Mouse (Mus musculus) left cerebral cortex, adult 2 months (tissue): Measurements from ENCODE around the gene Klhl8. TPM values are rescaled to one million over a fixed set of nuclear protein-coding genes. Genes with fewer than 3 reads are reported as not detected.
A peak's percentile ranks its signal among the peaks of the same experiment; 100 is the strongest.
"Not testable (repeated sequence)": the region's sequence is repeated elsewhere in the genome, so short reads cannot be mapped to it uniquely, and the experiment has no call there.

Experiments used
- DNase-seq, 2 experiments: peaks; one replicate each; pipeline ENCODE4 v3.0.0; 2021 to 2022; ENCODE audit warnings: low spot score in 2 of 2, mixed read lengths in 1 of 2; ENCODE audit errors: extremely low spot score in 1 of 2
- H3K27ac ChIP-seq: fragments of 200-600 bp; 2 replicates; pipeline ENCODE4 v1.8.1; 2022
- H3K4me3 ChIP-seq: fragments of 200-600 bp; 2 replicates; pipeline ENCODE4 v1.8.1; 2022
- CTCF ChIP-seq: fragments of 200-600 bp; IDR thresholded peaks from 2 replicates; pipeline ENCODE4 v1.8.1; 2022; ENCODE audit warnings: antibody characterized with exemption, mild to moderate bottlenecking, moderate library complexity
- intact Hi-C: fragments of 180-260 bp; cut with DNase I; formaldehyde crosslinking; loops from one replicate; pipeline ENCODE4 v1.15.1; 2025
- long read RNA-seq, 2 experiments: library from polyadenylated mRNA; stranded (forward); transcript quantifications; one replicate each; pipeline ENCODE4 v2.0.0; 2021; ENCODE audit warnings: borderline mapping rate in 2 of 2
- total RNA-seq, 2 experiments: library from RNA; stranded (reverse); gene quantifications; 2 replicates each; pipeline ENCODE4 v1.2.3; 2021

Gene Klhl8
- 10 to 100 TPM; 33.1 to 35.3 TPM for total RNA-seq
- long read RNA-seq, experiment 1, transcript Klhl8-201 (10 exons, 3,193 nt), result major isoform, 39 of 82 reads
- long read RNA-seq, experiment 1, partial matches to known transcripts, result 3 of 82 reads
- long read RNA-seq, experiment 1, other reads (novel, unspliced or antisense), result 40 of 82 reads
- long read RNA-seq, experiment 2, transcript Klhl8-201 (10 exons, 3,193 nt), result major isoform, 27 of 59 reads
- long read RNA-seq, experiment 2, partial matches to known transcripts, result 2 of 59 reads
- long read RNA-seq, experiment 2, other reads (novel, unspliced or antisense), result 30 of 59 reads

DNA sequence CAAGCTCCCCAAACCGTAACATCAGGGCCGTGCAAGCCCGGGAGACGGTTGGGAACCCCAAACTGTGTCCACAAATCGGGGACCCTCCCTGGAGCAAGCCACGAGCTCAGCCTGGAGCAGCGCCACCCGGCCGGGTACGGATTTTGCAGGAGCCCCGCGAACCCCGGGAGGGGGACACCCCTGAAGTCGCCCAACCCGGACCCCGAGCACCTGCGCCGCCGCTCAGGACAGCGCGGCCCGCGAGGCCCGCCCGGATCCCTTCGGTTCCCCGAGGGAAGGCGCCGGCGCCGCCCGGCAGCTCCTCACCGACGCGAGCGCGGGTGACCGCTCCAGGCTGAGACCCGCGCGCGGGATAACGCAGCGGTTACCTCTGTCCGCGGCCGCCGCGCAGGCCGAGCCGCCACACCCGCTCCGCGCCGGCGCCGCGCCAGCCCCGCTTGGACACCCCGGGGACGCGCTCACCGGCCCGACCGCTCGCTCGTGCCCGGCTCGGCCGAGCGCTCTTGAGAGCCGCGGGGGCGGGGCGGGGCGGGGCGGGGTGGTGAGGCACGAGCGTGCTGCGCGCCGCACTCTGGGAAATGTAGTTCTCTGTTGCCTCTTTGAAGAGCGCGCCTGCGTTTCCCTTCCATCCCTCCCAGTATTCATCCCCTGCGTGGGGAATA is at the start of gene Klhl8:
Gene Klhl8, minus strand, starts transcription at position 512 of the 662 bp plus-strand sequence.
- intact Hi-C loops, result loop anchor here (5.0 kb wide), 2 partner anchors 54 to 136 kb away; partner anchors contain the start of gene Nudt9
- no peak for TF ChIP-seq CTCF
- DNase-seq, result peak; percentile 85 to 87
- Histone ChIP-seq H3K27ac (peak within 1 kb of the TSS; percentile 79), H3K4me3 (peak within 1 kb of the TSS; percentile 89)

- H3K27ac ChIP-seq, result no peak overlapping the region
- no peak for TF ChIP-seq CTCF
- DNase-seq, result no peak
- H3K4me3 ChIP-seq, result no peak overlapping the region
- intact Hi-C loops, result no loop called here
Observed at GRCm38 (mm10) chr5:103954638-103955037, 43.6 kb upstream of the Klhl8 start.

- peak in 1 of 2 experiments; percentile 15 for DNase-seq
- H3K4me3 ChIP-seq, result no peak overlapping the region
Observed at GRCm38 (mm10) chr5:103953135-103954083, 42.4 kb upstream of the Klhl8 start.

GRCm38 (mm10) chr5:103950138-103950537 is 39.1 kb upstream of the Klhl8 start:
- H3K4me3 ChIP-seq, H3K27ac ChIP-seq, DNase-seq, intact Hi-C loops: not testable (repeated sequence)

More at GRCm38 (mm10) chr5:103953135-103954083, 42.4 kb upstream of the Klhl8 start:
- no peak overlapping the region for H3K27ac ChIP-seq
- no peak for TF ChIP-seq CTCF
- intact Hi-C loops, result no loop called here

DNA sequence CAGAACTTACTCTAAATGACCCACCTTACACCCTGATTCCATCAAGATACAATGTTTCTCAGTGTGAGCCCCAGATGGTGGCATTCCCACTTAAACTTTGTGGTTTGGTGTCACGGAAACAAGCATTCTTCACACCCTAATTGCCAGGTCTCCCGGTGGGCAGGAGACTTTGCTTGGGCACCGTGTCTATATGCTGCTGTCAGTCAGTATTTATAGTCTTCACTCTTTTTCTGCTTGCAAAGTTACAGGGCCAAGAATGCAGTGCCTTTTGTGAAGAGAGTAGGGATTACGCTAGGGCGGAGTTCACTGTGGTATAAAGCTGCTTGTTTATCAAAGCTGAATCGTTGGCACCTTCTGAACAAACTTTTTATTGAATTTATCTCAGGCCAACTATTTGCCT is 32.1 kb upstream of the Klhl8 start:
- intact Hi-C loops, result no loop called here
- no peak overlapping the region for H3K27ac ChIP-seq
- no peak overlapping the region for H3K4me3 ChIP-seq
- DNase-seq, result no peak
- TF ChIP-seq CTCF, result no peak

GRCm38 (mm10) chr5:103939856-103940255 is 28.8 kb upstream of the Klhl8 start:
- H3K4me3 ChIP-seq, result no peak overlapping the region
- no peak for TF ChIP-seq CTCF
- no peak for DNase-seq
- intact Hi-C loops, result no loop called here
- no peak overlapping the region for H3K27ac ChIP-seq

GRCm38 (mm10) chr5:103939350-103939652 is 28.2 kb upstream of the Klhl8 start:
- H3K27ac ChIP-seq, result no peak overlapping the region
- intact Hi-C loops, result no loop called here
- H3K4me3 ChIP-seq, result no peak overlapping the region
- no peak for DNase-seq
- TF ChIP-seq CTCF, result no peak

DNA sequence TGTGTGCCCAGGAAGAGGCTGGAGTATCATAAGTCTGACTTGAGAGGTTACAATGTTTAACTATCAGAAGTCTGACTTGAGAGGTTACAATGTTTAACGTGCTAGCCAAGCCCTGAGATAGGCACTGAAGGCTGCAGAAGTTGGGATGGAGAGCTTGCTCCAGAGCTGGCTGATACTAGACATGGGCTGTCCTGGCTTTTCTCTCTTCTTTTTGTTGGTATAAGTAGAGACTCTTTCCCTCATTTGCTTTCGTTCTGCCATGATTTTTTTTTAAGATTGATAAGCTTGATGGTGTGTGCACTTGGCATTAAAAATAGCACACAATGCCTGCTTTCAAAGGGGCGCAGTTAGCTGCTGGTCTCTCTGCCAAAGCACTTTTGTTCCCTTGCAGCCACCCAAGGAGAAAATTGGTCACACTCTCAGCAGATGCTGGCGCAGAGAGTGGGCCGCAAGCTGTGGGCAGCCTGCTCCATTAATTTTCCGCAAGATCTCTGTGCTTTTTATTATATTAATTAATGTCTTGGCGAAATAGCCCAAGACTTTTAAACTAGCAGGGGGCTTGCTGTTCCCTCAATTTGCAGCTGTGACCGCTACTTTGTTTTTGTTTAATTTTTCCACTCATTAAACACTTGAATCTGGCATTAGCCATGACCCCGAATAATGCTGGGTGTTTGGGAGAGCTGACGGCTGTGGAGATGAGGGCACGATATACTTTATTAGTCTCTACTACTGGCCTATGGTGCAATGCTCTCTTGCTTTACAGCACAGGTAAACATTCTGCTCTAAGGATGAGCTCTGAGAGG is 27.7 kb upstream of the Klhl8 start:
- H3K4me3 ChIP-seq, result no peak overlapping the region
- intact Hi-C loops, result no loop called here
- DNase-seq, result no peak
- TF ChIP-seq CTCF, result no peak
- H3K27ac ChIP-seq, result no peak overlapping the region

GRCm38 (mm10) chr5:103936906-103937589 is 26.0 kb upstream of the Klhl8 start:
- intact Hi-C loops, result no loop called here
- no peak overlapping the region for H3K27ac ChIP-seq
- H3K4me3 ChIP-seq, result no peak overlapping the region
- peak; percentile 57 for TF ChIP-seq CTCF
- DNase-seq, result no peak

DNA sequence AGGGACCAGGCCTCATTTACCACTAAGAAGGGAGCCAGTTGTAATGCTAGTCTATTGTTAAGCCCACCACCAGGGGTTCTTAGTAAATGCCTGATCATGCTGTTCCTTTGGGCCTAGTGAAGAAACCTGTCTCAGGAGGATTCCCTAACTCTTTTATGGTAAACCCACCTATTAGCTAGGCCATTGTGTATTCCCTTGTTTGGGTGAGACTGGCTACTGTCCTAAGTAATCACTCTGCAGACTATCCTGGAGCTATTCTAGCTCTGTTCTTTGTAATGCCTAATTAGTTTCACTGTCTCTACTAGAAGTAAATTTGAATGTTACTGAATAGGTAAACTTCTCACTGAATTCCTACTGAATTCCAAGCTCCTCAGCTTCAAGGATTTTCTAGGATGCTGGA is 20.9 kb upstream of the Klhl8 start:
- intact Hi-C loops, H3K4me3 ChIP-seq, H3K27ac ChIP-seq, DNase-seq: not testable (repeated sequence)

DNA sequence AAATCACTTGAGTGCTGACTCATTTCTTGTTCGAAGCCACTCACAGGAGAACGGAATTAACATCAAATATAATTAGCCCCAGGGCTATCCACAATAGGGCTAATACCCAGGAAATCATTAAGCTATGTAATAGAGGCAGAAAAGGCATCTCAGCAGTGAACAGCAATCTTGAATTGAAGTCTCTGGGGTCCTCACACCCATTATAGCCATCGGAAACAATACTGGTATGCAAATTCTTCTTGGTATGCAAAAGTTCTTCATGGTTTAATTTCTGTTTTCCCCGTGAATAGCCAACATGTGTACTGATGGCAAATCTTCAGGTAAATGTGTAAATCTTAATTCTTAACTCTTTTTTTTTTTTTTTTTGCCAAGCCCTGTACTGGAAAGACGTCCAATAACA is 19.5 kb upstream of the Klhl8 start:
- intact Hi-C loops, result no loop called here
- DNase-seq, result no peak
- no peak overlapping the region for H3K4me3 ChIP-seq
- H3K27ac ChIP-seq, result no peak overlapping the region
- no peak for TF ChIP-seq CTCF
